Mouse (Mus musculus) layer of hippocampus, adult 18-20 months (tissue): ENCODE results near the gene Anapc4. TPM values are rescaled to one million over a fixed set of nuclear protein-coding genes. Genes with fewer than 3 reads are reported as not detected.

Experiments
- DNase-seq, 2 experiments: peaks; one replicate each; pipeline ENCODE4 v3.0.0; 2022; ENCODE audit warnings: low spot score in 2 of 2
- long read RNA-seq: library from polyadenylated mRNA; stranded (forward); transcript quantifications from one replicate; pipeline ENCODE4 v2.0.0, GENCODE M21; 2021
- total RNA-seq, 2 experiments: library from RNA; stranded (reverse); gene quantifications; 2 replicates each; pipeline ENCODE4 v1.2.3; 2021

The Anapc4 gene
- total RNA-seq = 10 to 100 TPM; 68.2 to 68.8 TPM
- long read RNA-seq, transcript Anapc4-201 (28 exons, 3,854 nt) = major isoform, 65 of 74 reads
- long read RNA-seq, partial matches to known transcripts = 4 of 74 reads
- long read RNA-seq, other reads (novel, unspliced or antisense) = 5 of 74 reads

GRCm38 (mm10) chr5:52833761-52834274 is at the start of gene Anapc4:
Gene Anapc4 (plus strand): TSS chr5:52834012.
- peak; percentile 99 to 100 for DNase-seq

GRCm38 (mm10) chr5:52786556-52787322 is 47.1 kb upstream of the Anapc4 start:
- DNase-seq = no peak

GRCm38 (mm10) chr5:52793230-52793629 is 40.6 kb upstream of the Anapc4 start:
- DNase-seq = no peak

- DNase-seq = no peak
Observed at GRCm38 (mm10) chr5:52794109-52794508, 39.7 kb upstream of the Anapc4 start.

- DNase-seq = no peak
Observed at GRCm38 (mm10) chr5:52799274-52799985, 34.4 kb upstream of the Anapc4 start.

- no peak for DNase-seq
Observed at GRCm38 (mm10) chr5:52805801-52806200, 28.0 kb upstream of the Anapc4 start.

- no peak for DNase-seq
Observed at GRCm38 (mm10) chr5:52806349-52806748, 27.5 kb upstream of the Anapc4 start.

- no peak for DNase-seq
Observed at GRCm38 (mm10) chr5:52807030-52807429, 26.8 kb upstream of the Anapc4 start.

GRCm38 (mm10) chr5:52810446-52810845 is 23.4 kb upstream of the Anapc4 start:
- no peak for DNase-seq

- no peak for DNase-seq
Observed at GRCm38 (mm10) chr5:52811056-52811455, 22.8 kb upstream of the Anapc4 start.

GRCm38 (mm10) chr5:52812456-52812855 is 21.4 kb upstream of the Anapc4 start:
- no peak for DNase-seq

GRCm38 (mm10) chr5:52813312-52813711 is 20.5 kb upstream of the Anapc4 start:
- no peak for DNase-seq

GRCm38 (mm10) chr5:52818676-52819075 is 15.1 kb upstream of the Anapc4 start:
- DNase-seq = no peak

- DNase-seq = peak; percentile 39 to 89
Observed at GRCm38 (mm10) chr5:52821691-52822090, 12.1 kb upstream of the Anapc4 start.

- no peak for DNase-seq
Observed at GRCm38 (mm10) chr5:52827923-52828322, 5.9 kb upstream of the Anapc4 start.

- DNase-seq = no peak
Observed at GRCm38 (mm10) chr5:52833005-52833404, 807 bp upstream of the Anapc4 start.

GRCm38 (mm10) chr5:52834386-52834785 is 574 bp downstream of the Anapc4 start:
- no peak for DNase-seq

- no peak for DNase-seq
Observed at GRCm38 (mm10) chr5:52844319-52844718, 10.5 kb downstream of the Anapc4 start.

GRCm38 (mm10) chr5:52855727-52856126 is 21.9 kb downstream of the Anapc4 start:
- DNase-seq = no peak

- DNase-seq = no peak
Observed at GRCm38 (mm10) chr5:52864446-52864845, 30.6 kb downstream of the Anapc4 start.

GRCm38 (mm10) chr5:52865825-52866224 is 32.0 kb downstream of the Anapc4 start:
- DNase-seq = peak in 1 of 2 experiments; percentile 17
